Mouse (Mus musculus): Measurements from ENCODE around the gene Map4k4. TPM values are rescaled to one million over a fixed set of nuclear protein-coding genes. Genes with fewer than 3 reads are reported as not detected.

Map4k4 gene
- total and polyA plus RNA-seq, 2 experiments = 7.2 to 10.7 TPM

GRCm38 (mm10) chr1:39944306-39944971 lies 43.7 kb downstream of the Map4k4 start:
- Histone ChIP-seq H3K27me3 (ENCODE audit: control insufficient read depth, insufficient read depth, low read length) (no peaks in the 10 kb centered on the region), H3K79me2 (ENCODE audit: control insufficient read depth, insufficient read depth, low read length) (peaks cover 20% of the 10 kb centered on the region; the same call in 1 of the 2 replicates), H3K9ac (ENCODE audit: low read depth, low read length) (no peak overlapping the region), H3K4me1 (ENCODE audit: control insufficient read depth, insufficient read depth, low read length) (peaks cover 12% of the 10 kb centered on the region), H3K4me3 (ENCODE audit: insufficient read depth, low read depth, low read length) (no peak overlapping the region), H3K36me3 (ENCODE audit: control insufficient read depth, insufficient read depth, low read length) (no peaks in the 10 kb centered on the region), H3K27ac (replicated peaks; ENCODE audit: insufficient read depth, low read depth, low read length) (no peak overlapping the region)
- no peak for TF ChIP-seq CTCF (IDR thresholded peaks at IDR 0.05; ENCODE audit: low read depth, low read length)
- TF ChIP-seq POLR2A (IDR thresholded peaks at IDR 0.05; ENCODE audit: extremely low read depth, insufficient read depth, low read length) = no peak
- 73% methylated on average over 5 of the region's 5 CpGs for WGBS
- no peak for DNase-seq (ENCODE audit: extremely low read depth, low read depth, low spot score)

GRCm38 (mm10) chr1:39944972-39945323 lies 44.2 kb downstream of the Map4k4 start:
- TF ChIP-seq POLR2A (IDR thresholded peaks at IDR 0.05; ENCODE audit: extremely low read depth, insufficient read depth, low read length) = no peak
- TF ChIP-seq CTCF (IDR thresholded peaks at IDR 0.05; ENCODE audit: low read depth, low read length) = no peak
- H3K27ac ChIP-seq (replicated peaks; ENCODE audit: insufficient read depth, low read depth, low read length) = no peak overlapping the region
- WGBS = 73% methylated on average over 4 of the region's 4 CpGs
- H3K4me3 ChIP-seq (ENCODE audit: insufficient read depth, low read depth, low read length) = no peak overlapping the region
- no peak overlapping the region for H3K9ac ChIP-seq (ENCODE audit: low read depth, low read length)
- peaks cover 14% of the 10 kb centered on the region for H3K4me1 ChIP-seq (ENCODE audit: control insufficient read depth, insufficient read depth, low read length)
- H3K27me3 ChIP-seq (ENCODE audit: control insufficient read depth, insufficient read depth, low read length) = no peaks in the 10 kb centered on the region
- H3K36me3 ChIP-seq (ENCODE audit: control insufficient read depth, insufficient read depth, low read length) = no peaks in the 10 kb centered on the region
- peaks cover 18% of the 10 kb centered on the region; the same call in 1 of the 2 replicates for H3K79me2 ChIP-seq (ENCODE audit: control insufficient read depth, insufficient read depth, low read length)
- no peak for DNase-seq (ENCODE audit: extremely low read depth, low read depth, low spot score)

- no peaks in the 10 kb centered on the region for H3K36me3 ChIP-seq (ENCODE audit: control insufficient read depth, insufficient read depth, low read length)
- no peak overlapping the region for H3K9ac ChIP-seq (ENCODE audit: low read depth, low read length)
- H3K79me2 ChIP-seq (ENCODE audit: control insufficient read depth, insufficient read depth, low read length) = peaks cover 18% of the 10 kb centered on the region; the same call in 1 of the 2 replicates
- H3K4me1 ChIP-seq (ENCODE audit: control insufficient read depth, insufficient read depth, low read length) = peaks cover 14% of the 10 kb centered on the region
- no peaks in the 10 kb centered on the region for H3K27me3 ChIP-seq (ENCODE audit: control insufficient read depth, insufficient read depth, low read length)
- H3K27ac ChIP-seq (replicated peaks; ENCODE audit: insufficient read depth, low read depth, low read length) = no peak overlapping the region
- no peak for DNase-seq (ENCODE audit: extremely low read depth, low read depth, low spot score)
- WGBS = 87% methylated on average over 4 of the region's 4 CpGs
- TF ChIP-seq CTCF (IDR thresholded peaks at IDR 0.05; ENCODE audit: low read depth, low read length) (no peak), POLR2A (IDR thresholded peaks at IDR 0.05; ENCODE audit: extremely low read depth, insufficient read depth, low read length) (no peak)
- H3K4me3 ChIP-seq (ENCODE audit: insufficient read depth, low read depth, low read length) = no peak overlapping the region
Observed at GRCm38 (mm10) chr1:39946391-39946790, 45.7 kb downstream of the Map4k4 start.

- 55% methylated on average over 6 of the region's 6 CpGs for WGBS
Observed at GRCm38 (mm10) chr1:39947179-39947578, 46.5 kb downstream of the Map4k4 start.

GRCm38 (mm10) chr1:39947701-39948359 lies 47.1 kb downstream of the Map4k4 start:
- H3K4me1 ChIP-seq (ENCODE audit: control insufficient read depth, insufficient read depth, low read length) = peaks cover 15% of the 10 kb centered on the region

More at GRCm38 (mm10) chr1:39947179-39947578, 46.5 kb downstream of the Map4k4 start:
- H3K4me1 ChIP-seq (ENCODE audit: control insufficient read depth, insufficient read depth, low read length) = peaks cover 14% of the 10 kb centered on the region
- H3K79me2 ChIP-seq (ENCODE audit: control insufficient read depth, insufficient read depth, low read length) = peaks cover 22% of the 10 kb centered on the region; the same call in 1 of the 2 replicates
- H3K27me3 ChIP-seq (ENCODE audit: control insufficient read depth, insufficient read depth, low read length) = no peaks in the 10 kb centered on the region
- TF ChIP-seq CTCF (IDR thresholded peaks at IDR 0.05; ENCODE audit: low read depth, low read length) = no peak
- TF ChIP-seq POLR2A (IDR thresholded peaks at IDR 0.05; ENCODE audit: extremely low read depth, insufficient read depth, low read length) = no peak
- no peaks in the 10 kb centered on the region for H3K36me3 ChIP-seq (ENCODE audit: control insufficient read depth, insufficient read depth, low read length)
- no peak overlapping the region for H3K27ac ChIP-seq (replicated peaks; ENCODE audit: insufficient read depth, low read depth, low read length)
- H3K4me3 ChIP-seq (ENCODE audit: insufficient read depth, low read depth, low read length) = no peak overlapping the region
- peak; percentile 26 for DNase-seq (ENCODE audit: extremely low read depth, low read depth, low spot score)
- H3K9ac ChIP-seq (ENCODE audit: low read depth, low read length) = no peak overlapping the region

GRCm38 (mm10) chr1:39949205-39949604 lies 48.5 kb downstream of the Map4k4 start:
- DNase-seq (ENCODE audit: extremely low read depth, low read depth, low spot score) = no peak
- Histone ChIP-seq H3K4me1 (ENCODE audit: control insufficient read depth, insufficient read depth, low read length) (peaks cover 18% of the 10 kb centered on the region), H3K36me3 (ENCODE audit: control insufficient read depth, insufficient read depth, low read length) (no peaks in the 10 kb centered on the region), H3K79me2 (ENCODE audit: control insufficient read depth, insufficient read depth, low read length) (peaks cover 32% of the 10 kb centered on the region; the same call in 1 of the 2 replicates), H3K4me3 (ENCODE audit: insufficient read depth, low read depth, low read length) (no peak overlapping the region), H3K9ac (ENCODE audit: low read depth, low read length) (no peak overlapping the region), H3K27me3 (ENCODE audit: control insufficient read depth, insufficient read depth, low read length) (no peaks in the 10 kb centered on the region), H3K27ac (replicated peaks; ENCODE audit: insufficient read depth, low read depth, low read length) (no peak overlapping the region)
- TF ChIP-seq CTCF (IDR thresholded peaks at IDR 0.05; ENCODE audit: low read depth, low read length) (no peak), POLR2A (IDR thresholded peaks at IDR 0.05; ENCODE audit: extremely low read depth, insufficient read depth, low read length) (no peak)
- WGBS = 35% methylated on average over 5 of the region's 5 CpGs

More at GRCm38 (mm10) chr1:39947701-39948359, 47.1 kb downstream of the Map4k4 start:
- DNase-seq (ENCODE audit: extremely low read depth, low read depth, low spot score) = no peak
- TF ChIP-seq POLR2A (IDR thresholded peaks at IDR 0.05; ENCODE audit: extremely low read depth, insufficient read depth, low read length) (no peak), CTCF (IDR thresholded peaks at IDR 0.05; ENCODE audit: low read depth, low read length) (no peak)
- Histone ChIP-seq H3K27ac (replicated peaks; ENCODE audit: insufficient read depth, low read depth, low read length) (no peak overlapping the region), H3K27me3 (ENCODE audit: control insufficient read depth, insufficient read depth, low read length) (no peaks in the 10 kb centered on the region), H3K4me3 (ENCODE audit: insufficient read depth, low read depth, low read length) (no peak overlapping the region), H3K79me2 (ENCODE audit: control insufficient read depth, insufficient read depth, low read length) (peaks cover 24% of the 10 kb centered on the region; the same call in 1 of the 2 replicates), H3K36me3 (ENCODE audit: control insufficient read depth, insufficient read depth, low read length) (no peaks in the 10 kb centered on the region), H3K9ac (ENCODE audit: low read depth, low read length) (no peak overlapping the region)
- 86% methylated on average over 6 of the region's 6 CpGs for WGBS
